Mouse (Mus musculus) Patski (cell line): Measurements from ENCODE around the gene Pgm2. TPM values are rescaled to one million over a fixed set of nuclear protein-coding genes. Genes with fewer than 3 reads are reported as not detected.

ENCODE experiments used
- ATAC-seq: fragments of 100-300 bp; one replicate; pipeline ENCODE4 v1.8.0; 2021
- CTCF ChIA-PET: fragments of 350-600 bp; sonication (Branson Sonifier 250); formaldehyde crosslinking; loops from one replicate; lab custom pipeline; 2022; ENCODE audit warnings: inconsistent platforms; lab: Charles Lee
- POLR2A ChIA-PET: fragments of 350-600 bp; sonication (Branson Sonifier 250); formaldehyde crosslinking; loops from one replicate; lab custom pipeline; 2022; ENCODE audit warnings: antibody characterized with exemption, inconsistent platforms; lab: Charles Lee
- DNase-seq: peaks from one replicate; pipeline ENCODE4 v3.0.0-alpha.2; 2011; ENCODE audit warnings: low read depth, low spot score
- H3K27me3 ChIP-seq: fragments of 371-371 bp; one replicate; pipeline ENCODE4 v1.5.1; 2021
- CTCF ChIP-seq: fragments of 100-300 bp; IDR thresholded peaks from one replicate; pipeline ENCODE4 v1.5.1; 2021
- in situ Hi-C: fragments of 300-500 bp; cut with MboI; formaldehyde crosslinking; loops from 3 replicates; pipeline ENCODE4 v1.11.1; 2018; ENCODE audit warnings: low pct_unique_long_range_greater_than_20kb, mixed read lengths
- polyA plus RNA-seq: library from polyadenylated mRNA; unstranded; gene quantifications from one replicate; pipeline ENCODE4 v1.2.3, GENCODE M21; 2021

Gene Pgm2
- 84.2 TPM for polyA plus RNA-seq

DNA sequence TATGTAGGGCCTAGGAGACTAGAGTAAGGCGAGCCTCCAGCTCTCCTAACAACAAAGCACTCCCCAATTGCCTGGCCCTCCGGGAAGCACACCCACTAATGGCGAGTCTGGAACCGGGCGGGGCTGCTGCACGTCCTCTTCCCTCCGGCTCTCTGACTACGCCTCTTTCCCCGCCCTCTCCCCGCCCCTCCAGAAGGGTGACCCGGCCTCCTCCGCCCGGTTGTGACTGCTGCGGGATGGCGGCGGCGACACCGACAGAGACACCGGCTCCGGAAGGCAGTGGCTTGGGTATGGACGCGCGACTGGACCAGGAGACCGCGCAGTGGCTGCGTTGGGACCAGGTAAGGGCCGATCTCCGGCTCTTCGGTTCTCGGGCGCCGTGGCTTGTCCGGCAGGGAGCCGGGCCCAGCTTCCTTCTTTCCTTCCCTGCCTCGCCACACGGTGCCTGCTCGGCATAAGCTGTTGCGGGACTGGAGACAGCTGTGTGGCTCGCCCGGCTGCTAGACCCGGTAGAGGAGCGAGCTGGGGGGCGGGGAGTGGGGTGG, at the start of gene Pgm2:
TSS of gene Pgm2 (plus strand) at position 203 of the 545 bp plus-strand sequence.
- POLR2A ChIA-PET, result no interaction called here
- in situ Hi-C loops, result no loop called here
- peak; percentile 97 for ATAC-seq
- no peaks in the 10 kb centered on the region for H3K27me3 ChIP-seq
- TF ChIP-seq CTCF, result no peak
- DNase-seq, result no peak
- CTCF ChIA-PET, result interaction anchor here (4.5 kb wide), 1 partner anchor 16 kb away, joined by 24 read pairs; no protein-coding TSS in a partner anchor

DNA sequence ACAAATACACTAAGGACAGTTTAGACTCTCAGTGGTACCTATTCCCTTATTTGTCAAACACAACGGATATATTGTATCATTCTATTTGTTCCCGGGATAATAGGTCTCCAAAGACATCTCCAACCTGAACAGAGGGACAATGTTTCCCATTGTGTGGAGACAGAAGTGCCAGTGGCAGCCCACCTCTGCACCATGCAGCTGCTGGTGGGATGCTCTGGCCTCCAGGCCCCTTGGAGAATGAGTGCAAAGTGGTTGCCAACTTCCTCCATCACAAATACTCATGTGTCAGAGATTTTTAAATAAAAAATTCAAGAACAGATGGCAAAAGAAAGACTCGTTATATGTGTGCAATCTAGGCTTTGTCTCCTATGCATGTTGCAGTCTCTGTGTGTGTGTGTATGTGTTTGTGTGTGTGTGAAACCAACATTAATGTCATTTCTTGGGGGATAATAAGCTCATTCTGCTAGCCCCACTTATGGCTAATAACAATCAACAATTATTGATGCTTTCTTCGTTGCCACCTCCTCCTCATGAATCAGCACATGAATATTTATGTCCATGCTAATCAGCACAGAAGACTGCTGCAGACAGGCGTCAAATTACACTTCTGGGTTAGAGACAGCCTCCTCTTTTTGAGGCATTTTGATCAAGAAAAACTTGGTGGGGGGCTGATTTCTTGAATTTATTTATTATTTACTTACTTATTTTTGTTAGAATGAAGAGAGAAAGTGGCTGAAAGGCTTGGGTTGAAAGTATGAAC, 48.9 kb upstream of the Pgm2 start:
- CTCF ChIA-PET, result interaction anchor here (1.1 to 1.2 kb wide), 2 partner anchors 44 to 51 kb away, joined by 3 read pairs; no protein-coding TSS in a partner anchor
- ATAC-seq, result no peak
- POLR2A ChIA-PET, result no interaction called here

DNA sequence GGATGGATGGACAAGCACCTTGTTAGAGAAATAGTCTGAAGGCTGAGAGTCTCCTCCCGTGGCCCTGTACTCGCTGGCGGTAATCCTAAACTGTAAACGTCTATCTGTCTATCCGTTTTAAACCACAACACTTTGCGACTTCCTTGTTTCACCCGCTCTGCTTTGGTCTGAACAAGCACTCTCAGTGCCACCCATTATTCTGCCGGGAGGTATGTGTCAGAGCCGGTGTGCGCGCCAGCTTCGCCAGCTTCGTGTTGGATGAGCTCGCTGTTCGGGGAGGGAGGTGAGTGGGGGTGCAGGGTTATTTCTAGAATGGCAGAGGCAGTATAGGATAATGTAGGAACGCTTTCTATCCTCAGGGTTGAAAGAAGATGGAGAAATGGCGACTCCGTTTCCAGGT, 48.0 kb upstream of the Pgm2 start:
- in situ Hi-C loops, result no loop called here
- no peak for DNase-seq
- no peaks in the 10 kb centered on the region for H3K27me3 ChIP-seq
- ATAC-seq, result no peak
- ChIA-PET CTCF (interaction anchor here (1.2 to 2.3 kb wide), 2 partner anchors 25 to 45 kb away, joined by 3 to 11 read pairs; no protein-coding TSS in a partner anchor), POLR2A (no interaction called here)
- no peak for TF ChIP-seq CTCF

More for the DNA sequence above, 48.9 kb upstream of the Pgm2 start:
- no peak for DNase-seq
- H3K27me3 ChIP-seq, result no peaks in the 10 kb centered on the region
- in situ Hi-C loops, result no loop called here
- TF ChIP-seq CTCF, result no peak

- POLR2A ChIA-PET, result interaction anchor here (1.2 kb wide), 1 partner anchor 18 kb away, joined by 5 read pairs; no protein-coding TSS in a partner anchor
- CTCF ChIA-PET, result interaction anchor here (1.2 to 2.3 kb wide), 3 partner anchors 25 to 77 kb away, joined by 3 to 11 read pairs (median 3); partner anchors contain the start of gene Rell1
- in situ Hi-C loops, result no loop called here
- no peaks in the 10 kb centered on the region for H3K27me3 ChIP-seq
- DNase-seq (peak; percentile 94), ATAC-seq (peak; percentile 83)
- TF ChIP-seq CTCF, result no peak
Observed at GRCm38 (mm10) chr5:64045502-64045901, 47.2 kb upstream of the Pgm2 start.

GRCm38 (mm10) chr5:64046995-64047394, 45.8 kb upstream of the Pgm2 start:
- ATAC-seq (no peak), DNase-seq (no peak)
- no peaks in the 10 kb centered on the region for H3K27me3 ChIP-seq
- ChIA-PET CTCF (interaction anchor here (1.1 to 2.3 kb wide), 2 partner anchors 17 to 23 kb away, joined by 7 to 11 read pairs; no protein-coding TSS in a partner anchor), POLR2A (no interaction called here)
- in situ Hi-C loops, result no loop called here
- TF ChIP-seq CTCF, result no peak

- POLR2A ChIA-PET, result no interaction called here
- in situ Hi-C loops, result no loop called here
- TF ChIP-seq CTCF, result no peak
Observed at GRCm38 (mm10) chr5:64047921-64048320, 44.8 kb upstream of the Pgm2 start.

DNA sequence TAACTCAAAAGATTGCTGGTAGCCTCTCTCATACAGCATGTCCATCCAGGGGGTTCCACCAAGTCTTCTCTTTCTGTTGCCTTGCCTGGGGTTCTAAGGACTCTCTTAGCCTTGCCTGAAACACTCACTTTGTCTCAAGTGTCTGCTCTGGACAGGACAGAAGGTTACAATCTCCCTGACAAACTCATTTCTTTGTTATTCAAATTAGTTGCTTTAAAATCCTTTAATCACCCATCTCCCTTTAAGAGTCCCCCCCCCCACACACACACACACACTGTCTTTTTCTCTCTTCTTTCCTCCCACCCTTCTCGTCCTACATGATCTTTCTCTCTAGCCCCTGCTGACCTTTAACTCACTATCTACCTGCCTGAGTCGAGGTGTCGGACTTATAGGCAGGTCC, 44.1 kb upstream of the Pgm2 start:
- in situ Hi-C loops, result no loop called here
- POLR2A ChIA-PET, result no interaction called here
- no peaks in the 10 kb centered on the region for H3K27me3 ChIP-seq
- CTCF ChIA-PET, result no interaction called here
- ATAC-seq, result no peak
- TF ChIP-seq CTCF, result no peak
- no peak for DNase-seq

More at GRCm38 (mm10) chr5:64047921-64048320, 44.8 kb upstream of the Pgm2 start:
- ATAC-seq (no peak), DNase-seq (no peak)
- no peaks in the 10 kb centered on the region for H3K27me3 ChIP-seq
- CTCF ChIA-PET, result no interaction called here

DNA sequence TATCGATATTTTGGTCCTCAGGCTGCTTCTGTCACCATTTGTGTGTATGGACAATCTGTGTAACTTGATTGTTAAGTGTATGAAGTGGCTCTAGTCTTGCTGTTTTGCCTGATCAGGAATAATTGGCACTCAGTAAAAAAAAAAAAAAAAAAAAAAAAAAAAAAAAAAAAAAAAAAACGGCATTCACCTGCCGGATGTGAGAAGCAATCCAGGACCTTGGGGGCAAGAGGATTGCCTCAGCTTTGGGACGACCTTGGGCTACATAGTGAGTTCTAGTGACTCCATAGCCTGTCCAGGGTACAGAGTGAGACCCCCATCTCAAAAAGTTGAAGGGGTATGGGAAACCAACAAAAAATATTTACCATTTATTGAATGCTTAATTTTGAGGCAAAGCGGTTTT, 43.5 kb upstream of the Pgm2 start:
- no peak for DNase-seq
- no peaks in the 10 kb centered on the region for H3K27me3 ChIP-seq
- TF ChIP-seq CTCF, result no peak
- ATAC-seq, result no peak
- ChIA-PET CTCF (interaction anchor here (1.2 kb wide), 1 partner anchor 14 kb away, joined by 5 read pairs; no protein-coding TSS in a partner anchor), POLR2A (interaction anchor here (0.6 kb wide), 1 partner anchor 60 kb away, joined by 3 read pairs; no protein-coding TSS in a partner anchor)
- in situ Hi-C loops, result no loop called here

- ChIA-PET CTCF (interaction anchor here (1.0 to 2.4 kb wide), 2 partner anchors 14 to 18 kb away, joined by 3 to 11 read pairs; no protein-coding TSS in a partner anchor), POLR2A (interaction anchor here (0.6 kb wide), 1 partner anchor 26 kb away, joined by 3 read pairs; no protein-coding TSS in a partner anchor)
- DNase-seq (no peak), ATAC-seq (no peak)
- in situ Hi-C loops, result loop anchor here (25.0 kb wide), 2 partner anchors 516 to 1116 kb away; no protein-coding TSS in a partner anchor
- no peaks in the 10 kb centered on the region for H3K27me3 ChIP-seq
- no peak for TF ChIP-seq CTCF
Observed at GRCm38 (mm10) chr5:64053010-64053409, 39.7 kb upstream of the Pgm2 start.

- ATAC-seq, result no peak
- DNase-seq, result no peak
- TF ChIP-seq CTCF, result no peak
- ChIA-PET POLR2A (no interaction called here), CTCF (interaction anchor here (0.8 to 4.0 kb wide), 3 partner anchors 10 to 150 kb away, joined by 3 to 16 read pairs (median 4); no protein-coding TSS in a partner anchor)
- in situ Hi-C loops, result loop anchor here (25.0 kb wide), 2 partner anchors 519 to 1119 kb away; no protein-coding TSS in a partner anchor
- no peaks in the 10 kb centered on the region for H3K27me3 ChIP-seq
Observed at GRCm38 (mm10) chr5:64056210-64056609, 36.5 kb upstream of the Pgm2 start.
